Mouse (Mus musculus) G1E (cell line): ENCODE results near the gene Kbtbd12.

Source experiments
- CTCF ChIP-seq: IDR thresholded peaks from 2 replicates; pipeline ENCODE4 v1.5.1; 2012; ENCODE audit warnings: low read depth, low read length, inconsistent platforms, mixed read lengths
- GATA1 ChIP-seq: IDR thresholded peaks from 2 replicates; pipeline ENCODE4 v1.6.1; 2012; ENCODE audit warnings: borderline replicate concordance, low read length, inconsistent platforms, mixed read lengths
- POLR2AphosphoS5 ChIP-seq: IDR thresholded peaks from 2 replicates; pipeline ENCODE4 v1.6.1; 2012; ENCODE audit warnings: low read depth, low read length, inconsistent platforms; ENCODE audit not compliant: insufficient replicate concordance

GRCm38 (mm10) chr6:88640331-88640730 lies 2.6 kb upstream of the Kbtbd12 start:
- TF ChIP-seq CTCF: no peak
- no peak for TF ChIP-seq GATA1
- TF ChIP-seq POLR2AphosphoS5: no peak
